Mouse (Mus musculus) layer of hippocampus, adult 18-20 months (tissue): ENCODE data around the gene Hirip3. TPM values are rescaled to one million over a fixed set of nuclear protein-coding genes. Genes with fewer than 3 reads are reported as not detected.

ENCODE experiments used
- DNase-seq, 2 experiments: peaks; one replicate each; pipeline ENCODE4 v3.0.0; 2022; ENCODE audit warnings: low spot score in 2 of 2
- long read RNA-seq: library from polyadenylated mRNA; stranded (forward); transcript quantifications from one replicate; pipeline ENCODE4 v2.0.0, GENCODE M21; 2021
- total RNA-seq, 2 experiments: library from RNA; stranded (reverse); gene quantifications; 2 replicates each; pipeline ENCODE4 v1.2.3; 2021

Hirip3 gene
- total RNA-seq = 10 to 100 TPM; 25.8 to 30.9 TPM
- long read RNA-seq, partial matches to known transcripts = 5 of 12 reads
- long read RNA-seq, other reads (novel, unspliced or antisense) = 6 of 12 reads

GRCm38 (mm10) chr7:126861429-126862130 is at the start of gene Hirip3:
Gene Hirip3, plus strand, starts transcription at chr7:126861972.
- DNase-seq = peak; percentile 94 to 96

GRCm38 (mm10) chr7:126815726-126816222 is 46.0 kb upstream of the Hirip3 start:
- no peak for DNase-seq

GRCm38 (mm10) chr7:126816494-126816893 is 45.3 kb upstream of the Hirip3 start:
- DNase-seq = no peak

DNA sequence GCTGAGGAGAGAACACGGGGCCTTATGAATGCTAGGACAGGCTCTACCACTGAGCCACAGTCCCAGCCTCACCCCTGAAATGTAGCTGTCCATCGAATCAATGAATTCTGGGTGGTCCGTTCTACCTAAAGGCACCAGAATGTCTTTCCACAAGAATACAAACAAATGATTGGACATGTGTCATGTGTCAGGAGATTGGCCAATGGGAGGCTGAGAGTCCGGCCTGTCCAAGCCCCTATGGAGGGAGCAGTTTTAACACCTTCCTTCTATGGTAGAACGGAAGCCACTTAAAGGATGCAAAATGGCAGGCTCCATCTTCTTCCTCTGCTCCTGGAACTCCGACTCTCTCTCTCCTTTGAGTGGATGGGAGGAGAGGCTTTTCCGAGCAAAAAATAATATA is 44.2 kb upstream of the Hirip3 start:
- no peak for DNase-seq

- DNase-seq = no peak
Observed at GRCm38 (mm10) chr7:126818818-126819217, 43.0 kb upstream of the Hirip3 start.

- peak; percentile 56 to 85 for DNase-seq
Observed at GRCm38 (mm10) chr7:126821835-126822511, 39.8 kb upstream of the Hirip3 start.

GRCm38 (mm10) chr7:126822741-126823140 is 39.0 kb upstream of the Hirip3 start:
- DNase-seq = no peak

- DNase-seq = no peak
Observed at GRCm38 (mm10) chr7:126823202-126823711, 38.5 kb upstream of the Hirip3 start.

DNA sequence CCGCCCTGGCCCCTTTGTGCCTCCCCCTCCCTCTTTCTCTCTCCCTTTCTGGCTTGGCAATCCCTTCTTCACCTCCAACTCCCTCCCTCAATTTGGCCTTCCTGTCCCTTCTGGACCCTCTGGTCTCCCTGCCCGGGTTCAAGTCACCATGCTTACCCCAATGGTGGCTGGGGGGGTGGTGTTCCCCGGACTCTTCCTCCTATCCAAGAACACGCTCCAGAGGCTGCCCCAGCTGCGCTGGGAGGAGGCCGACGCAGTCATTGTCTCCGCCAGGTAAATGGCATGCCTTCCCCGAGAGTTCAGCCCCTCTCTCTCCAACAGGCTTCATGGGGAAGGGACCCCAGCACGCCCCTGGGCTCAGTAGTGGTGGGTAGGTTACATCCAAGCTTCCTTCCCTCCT is 37.8 kb upstream of the Hirip3 start:
- DNase-seq = no peak

DNA sequence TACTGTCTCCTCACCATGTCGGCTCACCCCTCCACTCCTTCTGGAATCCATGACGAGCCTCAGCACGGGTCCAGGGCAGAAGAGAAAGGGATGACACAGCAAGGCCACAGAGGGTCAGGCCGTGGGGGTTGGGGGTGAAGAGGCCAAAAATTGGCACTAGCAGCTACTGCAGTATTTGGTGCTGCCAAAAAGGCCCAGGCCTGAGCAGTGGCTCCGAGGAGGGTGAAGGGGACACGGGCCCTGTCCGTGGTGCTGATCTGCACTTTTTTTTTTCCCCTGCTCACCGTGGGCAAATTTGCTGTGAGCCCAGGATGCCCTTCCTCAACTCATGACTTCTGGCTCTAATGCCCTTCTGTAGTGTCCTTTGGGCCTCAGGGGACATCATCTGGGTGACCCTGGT is 36.4 kb upstream of the Hirip3 start:
- DNase-seq = no peak

- DNase-seq = no peak
Observed at GRCm38 (mm10) chr7:126825952-126826351, 35.8 kb upstream of the Hirip3 start.

DNA sequence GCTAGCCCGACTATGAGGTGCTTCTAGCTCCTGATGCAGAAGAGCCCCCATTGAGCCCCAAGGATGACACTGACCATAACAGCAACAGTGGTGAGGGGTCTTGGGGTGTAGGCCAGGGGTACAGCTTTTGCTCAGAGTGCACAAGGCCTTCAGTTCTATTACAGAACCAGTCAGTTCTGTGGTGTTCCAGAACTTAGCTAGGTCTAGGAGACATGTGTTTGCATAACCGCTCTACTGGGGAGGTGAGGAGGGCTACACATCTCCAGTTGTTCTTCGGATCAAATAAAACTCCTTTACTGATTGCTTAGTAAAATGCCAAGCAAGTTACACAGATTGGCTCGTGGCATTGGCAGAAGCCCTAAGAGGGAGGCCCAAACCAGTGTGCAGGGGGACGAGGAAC is 30.2 kb upstream of the Hirip3 start, which contains the start of gene 4930451I11Rik:
Gene 4930451I11Rik (minus strand): TSS at position 101 of the 400 bp plus-strand sequence.
- no peak for DNase-seq

DNA sequence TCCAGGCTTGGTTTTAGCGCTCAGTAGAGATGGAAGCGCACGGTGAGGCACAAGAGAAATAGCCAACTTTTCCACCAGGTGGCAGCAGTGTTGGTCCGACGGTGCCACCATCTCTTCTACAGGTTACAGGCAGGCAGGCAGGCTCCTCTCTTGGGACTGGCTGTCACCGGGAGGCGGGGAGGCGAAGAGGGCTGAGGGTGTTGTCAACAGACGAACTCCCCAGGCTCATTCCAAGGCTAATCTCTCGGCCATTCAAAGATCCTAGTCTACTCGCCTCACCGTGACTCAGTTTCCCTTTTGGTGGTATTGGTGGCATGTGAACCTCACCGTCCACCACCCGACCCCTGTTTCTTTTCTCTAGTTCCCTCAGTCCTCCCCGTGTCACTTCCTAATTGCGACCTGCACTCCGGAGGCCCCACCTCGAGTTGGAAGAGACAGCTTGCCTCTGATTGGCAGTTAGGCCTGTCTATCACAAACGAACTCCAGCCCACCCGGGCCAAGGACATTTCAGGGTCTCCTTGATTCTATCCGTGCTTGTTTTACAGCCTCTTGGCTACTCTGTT is 29.7 kb upstream of the Hirip3 start:
- peak; percentile 72 to 86 for DNase-seq

DNA sequence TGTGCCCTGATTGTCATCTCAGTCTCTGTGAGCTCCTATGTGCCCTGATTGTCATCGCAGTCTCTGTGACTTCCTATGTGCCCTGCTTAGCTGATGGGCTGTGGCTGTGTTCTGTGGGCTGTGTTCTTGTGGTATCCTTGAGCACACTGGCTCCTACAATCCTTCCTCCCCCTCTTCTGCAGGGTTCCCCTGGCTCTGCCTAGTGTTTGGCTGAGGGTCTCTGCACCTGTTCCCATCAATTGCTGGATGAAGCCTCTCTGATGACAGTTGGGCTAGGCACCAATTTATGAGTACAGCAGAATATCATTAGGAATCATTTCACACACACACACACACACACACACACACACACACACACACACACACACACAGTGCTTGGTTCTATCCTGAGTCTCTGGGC is 28.5 kb upstream of the Hirip3 start:
- no peak for DNase-seq

GRCm38 (mm10) chr7:126843276-126843675 is 18.5 kb upstream of the Hirip3 start:
- DNase-seq = no peak

- DNase-seq = no peak
Observed at GRCm38 (mm10) chr7:126845516-126845915, 16.3 kb upstream of the Hirip3 start.

- no peak for DNase-seq
Observed at GRCm38 (mm10) chr7:126847116-126847420, 14.7 kb upstream of the Hirip3 start, which contains the start of gene Doc2a. Gene Doc2a, plus strand, starts transcription at chr7:126847416.

GRCm38 (mm10) chr7:126847421-126848398 is 14.1 kb upstream of the Hirip3 start:
- no peak for DNase-seq

- DNase-seq = no peak
Observed at GRCm38 (mm10) chr7:126848794-126849193, 13.0 kb upstream of the Hirip3 start.

GRCm38 (mm10) chr7:126850161-126850560 is 11.6 kb upstream of the Hirip3 start:
- DNase-seq = no peak

GRCm38 (mm10) chr7:126851192-126851591 is 10.6 kb upstream of the Hirip3 start:
- DNase-seq = no peak
